Mouse (Mus musculus): Measurements from ENCODE around the gene Chst11. TPM values are rescaled to one million over a fixed set of nuclear protein-coding genes. Genes with fewer than 3 reads are reported as not detected.
"Not testable (repeated sequence)": the region's sequence is repeated elsewhere in the genome, so short reads cannot be mapped to it uniquely, and the experiment has no call there.

Gene Chst11
- total RNA-seq, 1 experiment from 2014 or later, result 34.0 TPM

DNA sequence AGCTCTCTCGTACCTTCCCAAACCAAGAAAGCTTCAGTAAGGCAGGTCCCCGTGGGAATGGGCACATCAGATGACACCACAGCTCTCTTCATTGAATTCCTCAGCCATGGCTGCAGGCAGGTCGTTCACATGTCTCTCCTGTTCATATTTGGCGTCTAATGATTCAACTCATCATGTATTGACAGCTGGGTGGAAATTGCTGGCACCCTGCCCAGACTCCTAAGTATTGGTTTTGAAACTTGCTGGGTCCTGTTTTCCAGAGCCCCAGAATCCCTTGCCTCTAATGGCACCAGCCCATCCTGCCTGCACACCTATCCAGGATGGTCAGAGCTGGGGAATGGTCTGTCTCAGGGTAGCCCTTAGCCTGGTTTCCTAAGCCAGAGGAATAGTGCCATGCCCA lies 127.0 kb downstream of the Chst11 start:
- no peak for DNase-seq

DNA sequence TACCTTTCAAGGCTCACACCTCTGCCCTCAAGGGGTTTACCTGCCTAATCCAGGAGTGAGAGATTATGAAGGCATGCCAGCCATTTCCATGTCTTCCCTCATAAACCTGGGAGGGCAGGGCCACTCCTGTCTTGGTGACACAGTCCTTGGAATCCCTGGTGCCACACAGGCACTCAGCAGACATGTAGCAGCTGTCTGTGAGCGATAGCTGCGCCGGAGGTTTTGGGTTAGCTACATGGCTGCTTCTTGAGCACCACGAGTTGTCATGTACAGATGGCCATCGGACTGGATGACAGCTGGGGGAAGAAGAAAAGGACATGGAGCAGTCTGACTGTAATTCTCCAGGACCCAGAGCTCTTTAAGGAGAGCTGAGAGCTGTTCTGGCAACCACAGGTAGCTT lies 129.3 kb downstream of the Chst11 start:
- DNase-seq, result no peak

DNA sequence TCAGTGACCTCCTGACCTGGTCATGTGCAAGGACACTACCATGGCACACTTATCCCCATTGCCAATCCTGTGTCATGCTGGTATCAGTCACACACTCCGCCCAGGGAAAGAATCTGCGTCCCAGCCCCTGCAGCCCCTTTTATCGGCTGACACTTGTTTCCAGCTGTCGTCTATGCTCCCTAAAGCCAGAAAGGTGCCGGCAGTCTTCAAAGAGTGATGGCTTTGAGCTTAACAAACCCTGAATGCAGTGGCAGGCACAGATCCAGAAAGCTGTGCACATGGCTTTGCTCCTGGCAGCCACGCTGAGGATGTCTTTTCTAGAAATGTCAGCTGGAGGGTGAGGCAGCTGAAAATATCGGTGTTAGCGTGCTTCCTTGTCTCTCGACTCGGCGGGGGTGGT lies 131.6 kb downstream of the Chst11 start:
- peak; percentile 48 for DNase-seq

DNA sequence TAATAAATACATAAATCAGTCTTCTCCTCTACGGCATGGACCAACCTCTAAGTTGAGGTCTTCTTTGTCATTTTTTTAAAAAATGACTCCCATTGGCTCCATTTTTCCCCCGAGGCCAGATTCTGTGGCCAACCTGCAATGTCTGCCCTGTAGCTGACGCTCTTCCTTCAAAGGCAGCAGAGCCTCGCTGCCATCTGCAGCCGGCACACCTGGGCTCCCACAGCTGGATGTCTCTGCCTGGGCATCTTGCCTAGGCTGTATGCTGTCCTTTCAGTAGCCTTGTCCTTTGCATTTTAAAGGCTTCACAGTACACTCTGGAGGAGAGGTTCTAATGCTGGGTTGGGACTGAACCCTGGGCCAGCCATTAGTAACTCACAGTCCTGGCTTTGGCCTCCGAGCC lies 132.6 kb downstream of the Chst11 start:
- DNase-seq, result no peak

DNA sequence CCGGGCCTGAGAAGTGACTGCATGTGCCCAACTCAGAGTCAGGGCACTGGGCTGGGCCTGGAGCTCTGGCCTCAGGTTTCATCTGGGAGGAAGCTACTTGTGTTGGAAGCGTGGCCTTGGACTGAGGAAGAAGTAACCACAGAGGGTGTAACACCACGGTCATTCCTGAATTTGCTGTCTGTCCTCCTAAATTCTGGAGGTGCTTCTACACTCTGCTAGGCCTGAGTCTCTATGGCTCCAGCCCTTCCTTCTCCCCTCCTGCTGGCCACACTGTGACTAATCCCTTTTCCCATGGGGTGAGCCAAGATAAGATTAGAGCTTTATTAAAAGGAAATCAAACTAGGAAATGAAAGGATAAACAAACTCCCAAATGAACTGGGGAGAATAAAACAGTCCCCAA lies 133.3 kb downstream of the Chst11 start:
- no peak for DNase-seq

DNA sequence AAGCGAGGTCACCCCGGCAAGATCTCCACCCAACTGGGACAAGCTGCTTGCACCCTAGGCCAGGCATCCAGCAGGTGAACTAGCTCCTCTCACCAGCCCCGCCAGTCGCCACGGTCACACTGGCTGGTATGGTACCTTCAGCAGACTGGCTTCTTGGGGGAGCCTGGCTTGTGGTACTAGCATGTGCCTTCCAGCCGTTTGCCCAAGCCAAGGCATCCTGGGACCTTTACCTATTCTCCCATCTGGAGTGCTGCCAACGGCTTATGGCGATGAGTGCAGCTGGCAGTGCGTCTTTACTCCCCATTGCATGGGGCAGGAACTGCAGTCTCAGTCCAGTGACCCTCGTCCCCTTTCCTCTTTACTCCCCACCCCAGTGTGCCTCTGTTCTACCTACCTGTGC lies 133.7 kb downstream of the Chst11 start:
- peak; percentile 44 for DNase-seq

DNA sequence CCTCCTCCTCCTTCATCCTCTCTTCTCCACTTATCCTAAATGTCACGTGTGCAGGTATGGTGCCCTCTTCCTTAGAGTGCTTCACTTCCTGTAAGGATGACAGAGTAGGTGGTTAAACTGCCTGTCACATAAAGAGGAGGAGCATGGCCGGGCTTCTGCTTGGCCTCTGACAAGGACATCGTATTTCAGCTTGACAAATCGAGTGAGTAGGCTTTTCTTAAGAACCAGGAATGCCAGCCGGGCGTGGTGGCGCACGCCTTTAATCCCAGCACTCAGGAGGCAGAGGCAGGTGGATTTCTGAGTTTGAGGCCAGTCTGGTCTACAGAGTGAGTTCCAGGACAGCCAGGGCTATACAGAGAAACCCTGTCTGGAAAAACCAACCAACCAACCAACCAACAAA lies 134.2 kb downstream of the Chst11 start:
- DNase-seq, result not testable (repeated sequence)

DNA sequence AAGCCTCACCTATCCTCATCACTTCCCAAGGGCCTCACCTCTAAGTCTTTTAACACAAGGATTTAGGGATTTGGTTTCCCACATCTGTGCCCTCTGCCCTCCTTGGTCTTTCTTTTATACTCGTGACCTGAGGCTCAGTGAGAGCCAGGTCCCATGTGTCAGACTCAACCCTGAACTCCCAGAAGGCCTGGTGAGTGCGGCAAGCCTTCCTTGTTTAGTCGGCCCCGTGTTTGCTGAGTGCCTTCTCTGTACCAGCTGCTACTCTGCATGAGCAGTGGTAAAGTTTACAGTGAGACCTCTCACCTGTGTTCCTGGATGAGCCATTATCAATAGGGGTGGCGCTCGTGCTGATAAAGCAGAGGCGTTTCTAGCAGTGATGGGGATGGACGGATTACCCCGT lies 134.6 kb downstream of the Chst11 start:
- DNase-seq, result no peak

DNA sequence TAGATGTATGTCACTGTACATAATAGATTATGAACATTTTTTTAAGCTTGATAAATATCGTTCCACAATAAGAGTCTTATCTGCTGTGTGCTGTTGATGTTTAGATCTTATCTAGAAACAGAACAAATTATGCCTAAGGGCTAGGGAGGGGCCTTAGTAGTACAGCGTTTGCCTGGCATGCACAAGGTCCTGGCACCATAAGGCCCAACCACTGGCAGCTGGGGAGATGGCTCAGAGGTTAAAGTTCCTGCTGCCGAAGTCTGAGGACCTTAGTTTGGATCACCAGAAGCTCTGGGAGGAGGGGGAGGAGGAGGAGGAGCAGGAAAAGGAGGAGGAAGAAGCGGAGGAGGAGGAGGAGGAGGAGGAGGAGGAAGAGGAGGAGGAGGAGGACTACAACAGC lies 135.6 kb downstream of the Chst11 start:
- DNase-seq, result no peak

DNA sequence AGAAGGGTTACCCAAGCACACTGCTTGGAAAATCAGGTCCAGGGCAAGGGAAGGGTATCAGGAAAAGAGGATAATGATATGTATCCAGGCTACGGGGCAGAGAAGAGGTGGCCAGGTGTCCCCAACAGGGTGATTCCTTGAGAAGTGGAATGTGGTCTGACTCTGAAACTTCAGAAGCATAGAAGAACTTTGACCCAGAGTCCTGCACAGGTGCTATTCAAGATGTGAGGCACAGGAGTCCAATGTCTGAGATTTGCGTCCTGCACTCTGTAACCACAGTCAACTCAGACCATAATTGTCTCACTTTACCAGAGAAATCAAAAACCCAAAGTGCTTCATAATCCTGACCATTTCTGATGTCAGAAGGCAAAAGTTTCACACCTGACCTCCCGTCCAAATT lies 139.3 kb downstream of the Chst11 start:
- no peak for DNase-seq

DNA sequence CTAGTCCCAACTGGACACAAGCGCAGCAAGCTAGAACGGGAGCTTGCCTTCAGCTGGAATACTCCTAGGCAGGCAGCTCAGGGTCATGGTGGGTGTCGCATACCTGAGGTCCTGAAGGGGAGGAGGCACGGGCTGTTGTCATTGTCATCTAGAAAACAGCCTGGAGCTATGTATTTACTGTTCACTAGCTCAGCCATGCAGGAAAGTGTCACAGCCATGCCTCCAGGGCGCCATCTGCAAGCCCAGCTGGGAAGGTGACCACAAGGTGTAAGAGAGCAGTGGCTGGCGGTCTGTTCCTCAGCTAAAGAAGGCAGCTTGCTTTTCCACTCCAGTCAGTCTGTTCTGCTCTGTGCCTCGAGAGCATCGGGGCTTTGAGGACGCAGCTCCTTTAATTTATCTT lies 141.1 kb downstream of the Chst11 start:
- DNase-seq, result no peak

DNA sequence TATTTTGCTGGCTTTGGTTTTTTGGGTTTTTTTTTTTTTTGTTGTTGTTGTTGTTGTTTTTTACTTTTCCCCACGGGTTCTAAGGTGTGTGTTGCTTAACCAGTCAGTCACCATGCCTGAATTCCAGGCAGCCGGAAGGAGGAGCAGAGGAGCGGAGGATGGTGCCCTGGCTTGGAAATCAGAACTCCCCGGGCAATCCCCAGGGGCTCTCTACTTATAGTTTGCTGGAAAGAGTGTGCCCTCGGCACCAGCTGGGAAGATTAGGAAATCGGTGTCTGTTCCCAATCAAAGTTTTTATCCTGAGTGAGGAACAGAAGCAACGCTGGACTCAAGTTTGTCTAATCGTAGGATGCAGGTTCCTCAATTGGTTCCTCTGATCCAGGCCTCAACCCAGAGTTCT lies 143.1 kb downstream of the Chst11 start:
- no peak for DNase-seq

DNA sequence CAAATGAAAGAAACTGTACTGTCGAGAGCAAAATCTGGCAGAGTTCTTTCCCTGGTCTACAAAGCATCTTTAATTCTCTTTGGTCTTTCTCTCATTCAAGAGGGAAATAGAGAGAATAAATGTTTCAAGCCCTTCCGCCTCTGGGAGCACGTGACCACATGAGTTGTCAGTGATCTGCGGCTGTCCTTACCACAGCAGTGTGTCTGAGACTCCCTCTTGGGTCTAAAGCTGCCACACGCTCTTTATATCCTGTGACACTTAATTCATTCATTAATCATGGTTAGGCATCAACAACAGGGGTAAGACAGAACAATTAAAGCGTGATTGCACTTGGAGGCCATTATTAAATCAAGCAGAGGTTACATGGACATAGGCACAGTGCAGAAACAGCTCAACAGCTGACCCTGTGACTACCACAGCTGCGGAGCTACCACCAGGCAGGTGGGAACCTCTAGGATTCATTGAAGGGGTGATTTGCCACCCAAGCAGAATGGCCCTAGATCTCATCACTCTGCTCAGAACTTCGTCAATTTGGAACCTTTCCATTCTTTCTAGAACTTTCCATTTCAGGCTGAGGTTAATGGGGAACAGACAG lies 144.4 kb downstream of the Chst11 start:
- DNase-seq, result no peak

DNA sequence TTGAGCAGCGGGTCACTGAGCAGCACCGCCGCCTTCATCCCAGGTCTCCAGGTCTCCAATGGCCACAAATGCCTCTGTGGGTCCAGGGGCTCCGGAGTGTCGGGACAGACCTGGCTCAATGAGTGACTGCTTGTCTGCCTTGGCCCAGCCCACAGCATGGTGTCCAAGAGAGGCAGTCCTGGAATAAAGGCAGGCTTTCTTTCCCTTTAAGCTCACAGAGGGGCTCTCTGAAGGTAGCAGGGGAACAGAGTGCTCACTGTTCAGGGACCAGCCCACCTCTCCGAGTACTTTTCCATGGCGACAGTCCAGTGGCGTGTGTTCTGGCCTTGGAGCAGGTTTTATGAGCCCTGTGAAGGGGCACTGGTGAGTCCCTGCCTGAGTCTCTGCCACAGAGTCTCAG lies 145.3 kb downstream of the Chst11 start:
- peak; percentile 56 for DNase-seq

DNA sequence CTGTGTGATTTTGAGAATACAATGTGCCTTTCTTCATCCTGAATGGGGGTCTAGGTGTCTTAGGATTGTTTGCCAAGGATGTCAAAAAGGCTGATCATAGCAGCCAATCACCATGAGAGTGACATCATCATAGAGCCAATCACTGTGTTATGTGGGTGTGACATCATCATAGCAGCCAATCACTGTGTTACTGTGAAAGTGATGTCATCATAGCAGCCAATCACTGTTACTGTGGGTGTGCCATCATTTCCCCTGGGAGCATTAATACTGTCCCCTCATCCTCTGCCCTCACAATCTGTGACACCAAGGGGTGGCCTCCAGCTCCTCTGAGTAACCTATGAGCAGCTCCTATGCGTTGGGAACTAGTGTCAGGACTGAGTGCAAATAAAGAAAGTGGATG lies 146.6 kb downstream of the Chst11 start:
- DNase-seq, result no peak

DNA sequence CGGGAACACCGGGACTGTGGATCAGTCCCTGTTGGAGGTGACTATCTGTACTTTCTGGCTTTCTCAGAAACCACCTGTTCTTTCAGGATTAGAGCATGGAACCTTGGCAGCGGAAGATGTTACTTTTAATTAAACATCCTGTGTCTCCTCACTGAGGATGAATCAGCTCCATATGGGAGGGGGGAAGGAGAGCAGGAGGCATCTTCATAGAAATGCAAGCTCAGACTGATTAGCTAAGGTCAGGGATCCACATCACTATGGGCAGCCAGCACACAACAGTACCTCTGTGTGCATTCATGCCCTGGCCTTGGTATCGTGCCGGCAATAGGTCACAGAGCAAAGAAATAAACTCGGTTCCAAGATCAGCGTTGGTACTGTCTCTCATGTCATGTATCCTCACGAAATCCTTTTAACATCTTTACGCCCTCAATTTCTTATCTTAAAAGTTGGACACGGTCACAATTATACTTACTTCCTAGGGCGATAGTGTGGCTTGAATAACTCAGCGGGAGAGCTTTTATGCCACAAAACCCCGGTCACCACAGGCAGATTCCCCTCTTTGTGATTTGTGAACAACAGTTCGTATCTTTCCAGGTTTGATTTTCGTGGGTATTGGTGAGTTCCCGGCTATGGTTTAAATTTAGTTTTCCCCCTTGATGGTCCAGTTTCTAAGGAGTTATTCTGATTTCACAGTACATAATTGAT lies 148.7 kb downstream of the Chst11 start:
- no peak for DNase-seq

DNA sequence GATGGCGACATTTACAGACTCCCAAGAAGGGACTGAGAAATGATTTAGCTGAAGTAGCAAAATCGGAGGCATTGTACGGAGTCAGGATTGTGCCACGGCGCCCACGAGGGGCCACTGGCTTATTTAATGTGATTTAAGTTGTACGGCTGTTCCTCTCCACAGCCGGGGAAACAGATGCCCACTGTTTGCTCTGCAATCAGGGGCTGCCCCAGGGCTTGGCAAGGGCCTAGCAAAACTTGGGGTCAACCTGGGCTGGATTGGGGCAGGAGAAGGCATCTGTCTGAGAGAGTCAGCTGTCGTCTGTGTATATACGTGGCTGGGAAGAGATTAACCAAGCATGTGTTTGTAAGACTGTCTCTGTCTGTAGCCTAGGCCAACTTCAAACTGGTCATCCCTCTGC lies 149.6 kb downstream of the Chst11 start:
- DNase-seq, result no peak

DNA sequence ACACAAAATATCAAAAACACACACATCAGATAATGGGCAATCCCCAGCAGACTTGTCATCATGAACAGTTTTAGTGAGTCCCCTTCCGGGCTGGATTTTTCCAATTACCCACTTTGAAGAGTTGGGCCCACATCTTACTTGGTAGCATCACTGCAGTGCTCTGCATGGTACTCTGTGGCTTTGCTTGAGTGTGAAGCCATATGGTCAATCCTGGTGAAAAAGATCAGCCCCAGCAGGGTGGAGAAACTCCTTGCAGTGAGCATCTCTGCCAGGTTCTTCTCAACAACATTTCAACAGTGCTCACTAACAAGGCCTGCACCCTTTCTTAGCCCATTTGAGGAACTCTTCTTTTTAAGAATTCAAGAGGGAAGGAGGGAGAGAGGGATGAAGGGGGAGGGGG lies 150.7 kb downstream of the Chst11 start:
- no peak for DNase-seq

DNA sequence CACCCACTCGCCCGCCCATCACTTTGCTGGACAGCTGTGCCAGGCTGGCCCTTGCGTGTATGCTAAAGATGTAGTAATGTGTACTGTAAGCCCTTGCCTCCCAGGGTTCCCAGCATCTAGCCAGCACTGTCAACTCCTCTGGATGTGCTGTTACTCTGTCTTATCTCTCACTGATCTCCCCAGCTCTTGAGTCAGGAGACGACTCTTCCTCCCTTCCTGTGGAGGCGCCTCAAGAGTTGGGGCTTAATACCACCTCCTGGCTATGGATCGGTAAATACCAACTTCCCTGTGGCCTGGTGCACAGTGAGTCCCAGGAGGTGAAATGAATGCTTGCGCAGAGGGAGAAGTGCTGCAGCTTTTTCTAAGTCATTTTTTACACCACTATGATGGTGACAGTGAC lies 151.8 kb downstream of the Chst11 start:
- DNase-seq, result no peak

DNA sequence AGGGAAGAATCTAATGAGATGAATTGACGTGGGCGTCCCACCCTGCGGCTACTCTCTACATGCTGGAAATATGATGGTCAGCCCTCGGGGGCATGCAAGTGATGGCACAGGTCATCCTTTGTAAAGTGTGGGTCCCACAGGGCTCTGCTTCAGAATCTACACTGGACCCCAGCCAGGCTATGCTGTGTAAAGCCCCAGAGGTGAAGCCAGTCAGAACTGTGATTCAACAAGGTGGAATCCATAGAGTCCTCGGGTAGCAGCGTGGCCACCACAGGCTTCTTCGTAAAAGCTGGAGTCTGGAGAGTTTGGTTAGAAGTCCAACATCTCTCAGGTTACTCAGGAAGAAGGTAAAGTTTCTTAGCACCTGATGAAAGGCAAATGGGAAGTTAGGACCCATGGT lies 154.0 kb downstream of the Chst11 start:
- no peak for DNase-seq

DNA sequence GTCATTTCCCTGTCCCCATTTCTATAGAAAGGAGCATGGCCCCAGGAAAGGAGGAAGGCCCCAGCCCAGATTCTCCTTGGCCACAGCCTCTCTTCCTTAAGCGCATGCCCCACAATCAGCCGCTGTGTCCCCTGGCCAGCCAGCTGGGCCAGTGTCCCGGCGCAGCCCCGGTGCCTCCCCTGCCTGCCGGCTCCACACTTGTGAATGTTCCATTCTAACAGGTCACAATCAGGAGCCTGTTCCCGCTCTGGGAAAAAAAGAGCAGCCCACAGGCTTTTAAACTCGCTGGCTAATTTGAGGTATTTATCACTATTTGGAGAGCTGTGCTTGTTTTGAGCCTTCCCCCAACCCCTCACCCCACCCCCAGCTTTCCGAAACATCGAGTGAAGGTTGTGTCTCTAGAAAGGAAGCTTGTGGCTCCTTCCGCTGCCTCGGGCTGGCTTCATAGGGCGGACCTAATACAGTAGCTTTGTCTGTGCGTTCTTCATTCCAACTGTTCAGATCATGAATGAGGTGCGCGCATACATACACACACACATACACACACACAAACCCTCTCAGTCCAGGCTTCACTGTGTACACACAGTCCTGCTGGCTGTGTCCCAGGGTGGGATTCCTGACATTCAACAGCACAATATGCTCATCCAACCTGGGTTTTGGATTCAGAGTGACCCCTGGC lies 155.1 kb downstream of the Chst11 start:
- DNase-seq, result no peak

DNA sequence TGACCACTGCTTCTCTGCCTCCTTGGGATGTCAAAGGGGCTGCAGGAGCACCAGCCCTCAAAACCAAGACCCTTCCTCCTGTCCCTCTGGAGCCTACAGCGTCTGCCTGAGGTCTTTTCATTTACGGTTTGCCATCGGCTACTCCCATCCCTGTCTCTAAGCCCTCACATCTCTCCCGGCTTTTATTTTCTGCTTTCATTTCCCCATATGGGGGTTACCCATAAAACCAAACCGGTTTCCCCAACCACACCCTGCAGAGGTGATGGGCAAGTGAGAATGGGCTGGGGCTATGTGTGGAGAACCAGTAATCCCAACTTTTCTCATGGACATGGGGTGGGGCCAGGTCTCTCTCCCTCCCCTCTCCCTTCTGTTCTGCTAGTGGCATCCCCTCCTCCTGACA lies 156.1 kb downstream of the Chst11 start:
- DNase-seq, result no peak

DNA sequence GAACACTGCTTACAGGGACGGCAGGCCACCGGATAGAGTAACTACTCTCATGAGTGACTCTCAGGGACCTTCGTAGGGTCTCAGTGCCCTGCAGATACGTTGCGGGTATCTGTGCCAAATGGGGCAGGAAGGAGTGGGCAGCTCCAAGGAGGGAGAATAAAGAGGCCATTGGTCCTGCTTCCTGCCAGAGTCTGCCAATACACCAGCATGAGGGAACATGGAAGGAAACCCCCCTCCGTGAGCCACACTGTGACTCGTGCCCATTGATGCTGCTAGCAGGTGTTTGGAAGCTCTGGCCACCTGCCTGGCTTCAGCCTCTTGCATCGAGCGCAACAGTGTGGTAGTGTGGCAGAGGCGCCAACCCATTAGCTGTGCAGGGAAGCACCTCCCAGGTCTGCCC lies 157.8 kb downstream of the Chst11 start:
- DNase-seq, result no peak

DNA sequence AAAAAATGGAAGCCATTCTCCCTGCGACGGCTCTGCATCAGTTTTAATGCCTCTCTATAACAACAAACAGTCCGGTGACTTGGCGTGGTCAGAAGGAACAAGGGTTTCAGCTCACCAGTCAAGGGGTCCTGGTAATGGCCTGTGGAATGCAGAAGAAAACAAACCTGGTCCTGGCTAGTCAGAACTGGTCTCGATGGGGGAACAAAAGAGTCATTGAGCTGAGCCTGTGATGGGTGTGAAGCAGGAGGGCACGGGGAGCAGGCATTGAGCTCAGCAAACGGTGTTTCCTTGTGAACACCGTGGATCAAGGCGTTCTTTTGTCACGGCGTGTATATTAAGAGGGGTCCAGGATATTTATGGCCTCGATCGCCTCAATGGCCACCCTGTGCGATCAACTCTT lies 160.5 kb downstream of the Chst11 start:
- DNase-seq, result no peak
